Mouse (Mus musculus) lung, postnatal 0 days (tissue): ENCODE measurements around the gene Sdk1.

ENCODE experiments used
- CTCF ChIP-seq: IDR thresholded peaks from 2 replicates; pipeline ENCODE4 v1.5.1; 2016; ENCODE audit warnings: antibody characterized with exemption, mild to moderate bottlenecking
- EP300 ChIP-seq: IDR thresholded peaks from 2 replicates; pipeline ENCODE4 v1.6.1; 2016; ENCODE audit warnings: antibody characterized with exemption, mild to moderate bottlenecking, control low read depth

DNA sequence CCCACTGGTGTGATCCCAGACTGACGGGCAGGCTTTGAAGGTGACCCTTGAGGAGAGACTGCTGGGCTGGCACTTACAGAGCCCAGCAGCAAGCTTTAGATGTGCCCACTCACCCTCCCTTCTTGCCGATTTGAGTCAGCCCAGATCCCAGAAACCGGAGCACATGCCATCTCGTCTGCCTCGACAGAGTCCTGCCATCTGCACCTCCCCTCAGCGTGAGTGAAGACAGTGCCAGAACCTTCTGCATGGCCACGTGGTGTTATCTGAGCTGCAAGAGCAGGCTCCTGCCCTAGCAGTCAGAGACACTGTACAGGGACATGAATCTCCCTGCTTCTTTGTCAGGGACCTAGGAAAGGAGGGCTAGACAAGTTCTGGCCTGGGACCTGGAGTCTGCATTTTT is 898.7 kb downstream of the Sdk1 start:
- no peak for TF ChIP-seq CTCF
- no peak for TF ChIP-seq EP300
